Mouse (Mus musculus): ENCODE data around the gene Lig3.

GRCm38 (mm10) chr11:82845415-82846078 is 64.6 kb downstream of the Lig3 start:
- TF ChIP-seq CTCF (conservative IDR thresholded peaks at IDR 0.05; ENCODE audit: insufficient read depth, insufficient read length, low read depth, low read length) (peak; percentile 39), POLR2A (IDR thresholded peaks at IDR 0.05; ENCODE audit: low read depth, low read length) (no peak)
